8 mouse cellular contexts compared by ENCODE assay signal in genomic region chr4:149854301-149854708, GRCm38 (mm10).
DNase-seq lines count a peak whose midpoint lies in the region; ATAC-seq and TF ChIP-seq lines count a peak whose summit lies in the region.

No protein-coding gene starts in this region.

- intact Hi-C loops in left cerebral cortex, postnatal 4 days (cut with DNase I) = loop anchor here (10.0 kb wide), 1 partner anchor 100 kb away; the partner anchor contains the start of gene Spsb1

- H3K27ac ChIP-seq in ES-E14 (ENCODE audit: insufficient read depth, low read depth, low read length, poor library complexity, severe bottlenecking) = no peak overlapping the region
- H3K27ac ChIP-seq in hindbrain, embryonic 12.5 days = peak overlapping the region; percentile 25; the same call in 1 of the 2 replicates
- peak overlapping the region; percentile 30; the same call in 1 of the 2 replicates for H3K27ac ChIP-seq in midbrain, embryonic 16.5 days (ENCODE audit: low read length)
- H3K27ac ChIP-seq in stomach, embryonic 15.5 days = no peak overlapping the region

- ATAC-seq in hindbrain, embryonic 12.5 days (ENCODE audit: low FRiP score) = peak; percentile 89
- ATAC-seq in midbrain, embryonic 16.5 days = peak; percentile 93
- peak; percentile 65; the same call in 1 of the 2 replicates for ATAC-seq in stomach, embryonic 15.5 days (ENCODE audit: insufficient read depth, low FRiP score, low read depth)

- H3K4me3 ChIP-seq in ES-E14 (ENCODE audit: insufficient read depth in 1 of 2, low read depth in 1 of 2, low read length in 2 of 2, poor library complexity in 1 of 2, severe bottlenecking in 1 of 2) = peak overlapping the region; percentile 10 to 11; a peak in 2 of 4 replicates
- H3K4me3 ChIP-seq in hindbrain, embryonic 12.5 days = peak overlapping the region; percentile 24
- H3K4me3 ChIP-seq in midbrain, embryonic 16.5 days (ENCODE audit: low read depth, low read length) = peak overlapping the region; percentile 39
- peak overlapping the region; percentile 22; the same call in 1 of the 2 replicates for H3K4me3 ChIP-seq in stomach, embryonic 15.5 days (replicated peaks)

- H3K9me3 ChIP-seq in ES-E14 (ENCODE audit: control insufficient read depth, insufficient read depth, low read depth, low read length) = no peaks in the 10 kb centered on the region
- no peaks in the 10 kb centered on the region for H3K9me3 ChIP-seq in hindbrain, embryonic 12.5 days (replicated peaks)
- no peaks in the 10 kb centered on the region for H3K9me3 ChIP-seq in midbrain, embryonic 16.5 days (replicated peaks; ENCODE audit: control insufficient read depth, low read length, poor library complexity, severe bottlenecking)
- H3K9me3 ChIP-seq in stomach, embryonic 15.5 days = no peaks in the 10 kb centered on the region

- WGBS in hindbrain, embryonic 12.5 days = 4% methylated on average over 21 of the region's 21 CpGs
- 1% methylated on average over 21 of the region's 21 CpGs for WGBS in midbrain, embryonic 16.5 days
- 6% methylated on average over 21 of the region's 21 CpGs for WGBS in stomach, embryonic 15.5 days

- H3K9ac ChIP-seq in ES-E14 (ENCODE audit: insufficient read depth, low read depth, low read length, poor library complexity, severe bottlenecking) = peak overlapping the region; percentile 4; the same call in 1 of the 2 replicates
- H3K9ac ChIP-seq in hindbrain, embryonic 12.5 days = no peak overlapping the region
- H3K9ac ChIP-seq in midbrain, embryonic 16.5 days (ENCODE audit: low read depth, low read length) = peak overlapping the region; percentile 39
- no peak overlapping the region for H3K9ac ChIP-seq in stomach, embryonic 15.5 days

- H3K36me3 ChIP-seq in ES-E14 (ENCODE audit: control insufficient read depth, insufficient read depth, low read length, poor library complexity, severe bottlenecking) = no peaks in the 10 kb centered on the region
- no peaks in the 10 kb centered on the region for H3K36me3 ChIP-seq in hindbrain, embryonic 12.5 days
- no peaks in the 10 kb centered on the region for H3K36me3 ChIP-seq in midbrain, embryonic 16.5 days (ENCODE audit: control insufficient read depth, insufficient read depth, low read length)
- H3K36me3 ChIP-seq in stomach, embryonic 15.5 days = no peaks in the 10 kb centered on the region

- peaks cover 0 to 4% of the 10 kb centered on the region in 2 experiments; a peak in 2 of 4 replicates for H3K4me1 ChIP-seq in ES-E14 (ENCODE audit: control insufficient read depth in 2 of 2, insufficient read depth in 2 of 2, low read length in 2 of 2, poor library complexity in 1 of 2)
- H3K4me1 ChIP-seq in hindbrain, embryonic 12.5 days = peaks cover 29% of the 10 kb centered on the region
- H3K4me1 ChIP-seq in midbrain, embryonic 16.5 days (ENCODE audit: control insufficient read depth, insufficient read depth, low read length) = peaks cover 20% of the 10 kb centered on the region; the same call in 1 of the 2 replicates
- peaks cover 24% of the 10 kb centered on the region for H3K4me1 ChIP-seq in stomach, embryonic 15.5 days

- in situ Hi-C loops in ES-E14 (cut with MboI; ENCODE audit: low sequenced_read_pairs in 2 of 2, unreplicated experiment in 2 of 2) = no loop called here

- H3K27me3 ChIP-seq in hindbrain, embryonic 12.5 days = no peaks in the 10 kb centered on the region
- no peaks in the 10 kb centered on the region for H3K27me3 ChIP-seq in midbrain, embryonic 16.5 days (ENCODE audit: control insufficient read depth, insufficient read depth, low read depth, low read length)
- no peaks in the 10 kb centered on the region for H3K27me3 ChIP-seq in stomach, embryonic 15.5 days (replicated peaks)

- peak; percentile 62 for DNase-seq in adrenal gland, postnatal 10 days
- no peak for DNase-seq in adrenal gland, postnatal 4 days (ENCODE audit: low spot score in 2 of 2)
- peak; percentile 90 for DNase-seq in ES-E14 (ENCODE audit: low read depth, low spot score)
- peak; percentile 93 for DNase-seq in embryo, embryonic 10.5 days (ENCODE audit: low spot score)
- peak; percentile 55 for DNase-seq in left cerebral cortex, postnatal 4 days

- peak overlapping the region; percentile 53 for H3K4me2 ChIP-seq in hindbrain, embryonic 12.5 days (replicated peaks)
- H3K4me2 ChIP-seq in midbrain, embryonic 16.5 days (ENCODE audit: low read length) = peak overlapping the region; percentile 65
- peak overlapping the region; percentile 49 for H3K4me2 ChIP-seq in stomach, embryonic 15.5 days

TF ChIP-seq in ES-E14, 5 proteins besides CTCF, POLR2A, EP300 and RAD21:
- TF ChIP-seq ZNF384 (IDR thresholded peaks at IDR 0.05; ENCODE audit: low read depth, low read length) (peak; percentile 98), HCFC1 (IDR thresholded peaks at IDR 0.05; ENCODE audit: borderline replicate concordance, insufficient read depth, low read length) (no peak)

Comparison
In these comparisons a context has a peak if more than half of its experiments do, and no peak if none do; other contexts are left out.
1. DNase-seq: peak in adrenal gland, postnatal 10 days (single experiment), ES-E14 (single experiment), embryo, embryonic 10.5 days (single experiment) and left cerebral cortex, postnatal 4 days (single experiment); none in adrenal gland, postnatal 4 days (0 of 2).
2. H3K27ac ChIP-seq: peak in hindbrain, embryonic 12.5 days (single experiment) and midbrain, embryonic 16.5 days (single experiment); none in ES-E14 (single experiment) and stomach, embryonic 15.5 days (single experiment).
3. H3K9ac ChIP-seq: peak in ES-E14 (single experiment) and midbrain, embryonic 16.5 days (single experiment); none in hindbrain, embryonic 12.5 days (single experiment) and stomach, embryonic 15.5 days (single experiment).
4. Peak in every context shown above with its lines, with median percentiles within 50 percentile points of each other: H3K4me3 ChIP-seq, ATAC-seq and H3K4me2 ChIP-seq.